In the genomic region with DNA sequence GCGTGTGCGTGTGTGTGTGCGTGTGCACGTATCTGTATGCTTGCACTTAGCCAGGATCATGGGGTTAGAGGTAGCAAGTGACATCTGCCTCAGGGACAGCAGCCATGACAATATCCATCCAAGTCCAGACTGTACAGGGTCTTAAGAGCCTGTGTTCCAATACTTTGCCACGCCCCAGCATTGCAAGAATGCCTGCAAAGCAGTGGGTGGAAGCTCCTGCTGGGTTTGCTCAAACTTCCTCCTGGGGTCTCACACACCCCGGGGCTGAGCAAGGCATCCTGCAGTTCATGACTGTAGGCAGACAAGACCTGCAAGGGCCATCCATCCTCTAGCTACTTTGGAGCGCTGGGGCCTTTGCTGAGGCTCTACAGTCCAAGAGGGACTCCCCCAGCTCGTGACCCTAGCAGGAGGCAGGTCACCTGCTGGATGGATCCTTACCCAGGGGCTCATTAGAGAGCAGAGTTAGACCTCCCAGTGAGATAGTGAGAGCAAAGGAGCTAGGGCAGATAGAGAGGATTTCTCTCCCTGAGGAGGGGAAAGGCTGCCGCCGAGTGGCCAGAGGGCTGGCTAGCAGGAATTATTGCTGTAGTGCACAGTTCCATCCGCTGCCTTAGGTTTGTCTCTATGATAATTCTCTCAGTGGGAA, we compare ENCODE assay signal across 8 mouse cellular contexts. TPM values are rescaled to one million over a fixed set of nuclear protein-coding genes. Genes with fewer than 3 reads are reported as not detected.
A peak's percentile ranks its signal among the peaks of the same experiment; 100 is the strongest.
DNase-seq lines count a peak whose midpoint lies in the region; ATAC-seq lines count a peak whose summit lies in the region.

No protein-coding gene starts in this region.

- 0 out of 2 replicates have a peak overlapping the region, but pooled peaks have one; percentile 48 for H3K27ac ChIP-seq in forebrain, embryonic 10.5 days
- H3K27ac ChIP-seq in forebrain, embryonic 16.5 days (ENCODE audit: low read length) = no peak overlapping the region
- no peak overlapping the region for H3K27ac ChIP-seq in lung, embryonic 15.5 days
- no peak overlapping the region for H3K27ac ChIP-seq in embryonic facial prominence, embryonic 12.5 days
- H3K27ac ChIP-seq in limb, embryonic 11.5 days (replicated peaks; ENCODE audit: low read depth, low read length) = no peak overlapping the region

- no peak overlapping the region for H3K9ac ChIP-seq in forebrain, embryonic 16.5 days (replicated peaks; ENCODE audit: low read depth, low read length)
- no peak overlapping the region for H3K9ac ChIP-seq in lung, embryonic 15.5 days
- no peak overlapping the region for H3K9ac ChIP-seq in embryonic facial prominence, embryonic 12.5 days
- no peak overlapping the region for H3K9ac ChIP-seq in limb, embryonic 11.5 days (ENCODE audit: low read length)

- H3K4me1 ChIP-seq in forebrain, embryonic 10.5 days = peaks cover 12% of the 10 kb centered on the region
- H3K4me1 ChIP-seq in forebrain, embryonic 16.5 days (replicated peaks; ENCODE audit: control insufficient read depth, insufficient read depth, low read length) = no peaks in the 10 kb centered on the region
- H3K4me1 ChIP-seq in lung, embryonic 15.5 days = no peaks in the 10 kb centered on the region
- no peaks in the 10 kb centered on the region; the same call in 1 of the 2 replicates for H3K4me1 ChIP-seq in embryonic facial prominence, embryonic 12.5 days
- H3K4me1 ChIP-seq in limb, embryonic 11.5 days (ENCODE audit: control insufficient read depth, insufficient read depth, low read length) = no peaks in the 10 kb centered on the region

- 54% methylated on average over 11 of the region's 11 CpGs for WGBS in forebrain, embryonic 10.5 days
- WGBS in forebrain, embryonic 16.5 days = 54% methylated on average over 11 of the region's 11 CpGs
- WGBS in lung, embryonic 15.5 days = 62% methylated on average over 11 of the region's 11 CpGs
- WGBS in embryonic facial prominence, embryonic 12.5 days = 55% methylated on average over 11 of the region's 11 CpGs
- 63% methylated on average over 11 of the region's 11 CpGs for WGBS in limb, embryonic 11.5 days

- H3K4me3 ChIP-seq in forebrain, embryonic 10.5 days = no peak overlapping the region
- H3K4me3 ChIP-seq in forebrain, embryonic 16.5 days (replicated peaks; ENCODE audit: low read length) = no peak overlapping the region
- no peak overlapping the region for H3K4me3 ChIP-seq in lung, embryonic 15.5 days
- H3K4me3 ChIP-seq in embryonic facial prominence, embryonic 12.5 days = no peak overlapping the region
- H3K4me3 ChIP-seq in limb, embryonic 11.5 days (ENCODE audit: low read depth, low read length) = no peak overlapping the region

- peak; percentile 23 for DNase-seq in forebrain, embryonic 10.5 days (ENCODE audit: extremely low spot score, low spot score)
- no peak for DNase-seq in lung, postnatal 25 days (ENCODE audit: low spot score)
- peak; percentile 28 for DNase-seq in limb, embryonic 11.5 days (ENCODE audit: low spot score)
- no peak for DNase-seq in spleen, postnatal 36 days (ENCODE audit: low spot score in 2 of 2)

- H3K9me3 ChIP-seq in forebrain, embryonic 10.5 days = no peaks in the 10 kb centered on the region
- H3K9me3 ChIP-seq in forebrain, embryonic 16.5 days (ENCODE audit: control insufficient read depth, low read length) = no peaks in the 10 kb centered on the region
- H3K9me3 ChIP-seq in lung, embryonic 15.5 days = no peaks in the 10 kb centered on the region
- H3K9me3 ChIP-seq in embryonic facial prominence, embryonic 12.5 days = no peaks in the 10 kb centered on the region
- no peaks in the 10 kb centered on the region for H3K9me3 ChIP-seq in limb, embryonic 11.5 days (ENCODE audit: control insufficient read depth, low read length)

- H3K4me2 ChIP-seq in forebrain, embryonic 16.5 days (ENCODE audit: low read length) = no peak overlapping the region
- H3K4me2 ChIP-seq in lung, embryonic 15.5 days = no peak overlapping the region
- H3K4me2 ChIP-seq in embryonic facial prominence, embryonic 12.5 days (replicated peaks) = no peak overlapping the region
- H3K4me2 ChIP-seq in limb, embryonic 11.5 days (ENCODE audit: low read depth, severe bottlenecking) = no peak overlapping the region

- H3K27me3 ChIP-seq in forebrain, embryonic 10.5 days (ENCODE audit: poor library complexity, severe bottlenecking) = no peaks in the 10 kb centered on the region
- no peaks in the 10 kb centered on the region for H3K27me3 ChIP-seq in forebrain, embryonic 16.5 days (replicated peaks; ENCODE audit: control insufficient read depth, insufficient read depth, low read length)
- H3K27me3 ChIP-seq in lung, embryonic 15.5 days = no peaks in the 10 kb centered on the region
- H3K27me3 ChIP-seq in embryonic facial prominence, embryonic 12.5 days = no peaks in the 10 kb centered on the region
- H3K27me3 ChIP-seq in limb, embryonic 11.5 days (ENCODE audit: control insufficient read depth, insufficient read depth, low read length) = no peaks in the 10 kb centered on the region

- ATAC-seq in forebrain, embryonic 16.5 days = no peak
- peak; percentile 56 for ATAC-seq in lung, embryonic 15.5 days (ENCODE audit: borderline replicate concordance, extremely low read depth, low FRiP score, low TSS enrichment)
- peak; percentile 68; the same call in 1 of the 2 replicates for ATAC-seq in embryonic facial prominence, embryonic 12.5 days (ENCODE audit: insufficient number of reproducible peaks, insufficient read depth, low FRiP score, low TSS enrichment)
- ATAC-seq in limb, embryonic 11.5 days (ENCODE audit: insufficient number of reproducible peaks, low FRiP score, low TSS enrichment, low read depth) = no peak
- ATAC-seq in megakaryocyte-erythroid progenitor cell, adult 5-6 weeks (replicated peaks; ENCODE audit: low FRiP score, low TSS enrichment, poor library complexity, severe bottlenecking) = no peak

- no peaks in the 10 kb centered on the region for H3K36me3 ChIP-seq in forebrain, embryonic 10.5 days (replicated peaks)
- H3K36me3 ChIP-seq in forebrain, embryonic 16.5 days (ENCODE audit: control insufficient read depth, insufficient read depth) = no peaks in the 10 kb centered on the region
- no peaks in the 10 kb centered on the region for H3K36me3 ChIP-seq in lung, embryonic 15.5 days
- no peaks in the 10 kb centered on the region for H3K36me3 ChIP-seq in embryonic facial prominence, embryonic 12.5 days
- H3K36me3 ChIP-seq in limb, embryonic 11.5 days (ENCODE audit: control insufficient read depth, insufficient read depth, low read length) = no peaks in the 10 kb centered on the region

RNA-seq across cellular contexts. Expression of gene Tmem273, which starts 15.4 kb away (rescaled TPM):
- 0.37 and 0.62 TPM in 2 replicates for polyA plus RNA-seq in forebrain, embryonic 10.5 days (2016; fragmentation: Nextera tagmentation; extraction: Ambion mirVana)
- 0.19 and 0.78 TPM in 2 replicates for polyA plus RNA-seq in forebrain, embryonic 16.5 days (2015; fragmentation: Nextera tagmentation; extraction: Ambion mirVana)
- polyA plus RNA-seq in lung, embryonic 15.5 days (2015; fragmentation: Nextera tagmentation; extraction: Ambion mirVana) = 0.77 and 0.98 TPM in 2 replicates
- 0.26 TPM in 1 of 2 replicates, not detected in the other for polyA plus RNA-seq in embryonic facial prominence, embryonic 12.5 days (2016; fragmentation: Nextera tagmentation; extraction: Ambion mirVana)
- 0.25 TPM in 1 of 2 replicates, not detected in the other for polyA plus RNA-seq in limb, embryonic 11.5 days (2014; fragmentation: Nextera tagmentation; extraction: Ambion mirVana)
- total RNA-seq in megakaryocyte-erythroid progenitor cell, adult 5-6 weeks (2014; fragmentation: Nextera tagmentation) = not detected in 2 replicates
- not detected in 2 replicates for total RNA-seq in megakaryocyte-erythroid progenitor cell, adult 5-6 weeks (2017)

RNA-seq across cellular contexts. Expression of gene Fam170b, which starts 32.6 kb away (rescaled TPM):
- not detected in 2 replicates for polyA plus RNA-seq in forebrain, embryonic 10.5 days (2016; fragmentation: Nextera tagmentation; extraction: Ambion mirVana)
- not detected in 2 replicates for polyA plus RNA-seq in forebrain, embryonic 16.5 days (2015; fragmentation: Nextera tagmentation; extraction: Ambion mirVana)
- polyA plus RNA-seq in lung, embryonic 15.5 days (2015; fragmentation: Nextera tagmentation; extraction: Ambion mirVana) = 0.11 and 0.13 TPM in 2 replicates
- polyA plus RNA-seq in embryonic facial prominence, embryonic 12.5 days (2016; fragmentation: Nextera tagmentation; extraction: Ambion mirVana) = not detected in 2 replicates
- polyA plus RNA-seq in limb, embryonic 11.5 days (2014; fragmentation: Nextera tagmentation; extraction: Ambion mirVana) = not detected in 2 replicates
- total RNA-seq in megakaryocyte-erythroid progenitor cell, adult 5-6 weeks (2014; fragmentation: Nextera tagmentation) = not detected in 2 replicates
- not detected in 2 replicates for total RNA-seq in megakaryocyte-erythroid progenitor cell, adult 5-6 weeks (2017)

RNA-seq across cellular contexts. Expression of gene Vstm4, which starts 55.4 kb away (rescaled TPM):
- 1.5 and 2.1 TPM in 2 replicates for polyA plus RNA-seq in forebrain, embryonic 10.5 days (2016; fragmentation: Nextera tagmentation; extraction: Ambion mirVana)
- 6.4 and 8.8 TPM in 2 replicates for polyA plus RNA-seq in forebrain, embryonic 16.5 days (2015; fragmentation: Nextera tagmentation; extraction: Ambion mirVana)
- 60.1 and 62.8 TPM in 2 replicates for polyA plus RNA-seq in lung, embryonic 15.5 days (2015; fragmentation: Nextera tagmentation; extraction: Ambion mirVana)
- polyA plus RNA-seq in embryonic facial prominence, embryonic 12.5 days (2016; fragmentation: Nextera tagmentation; extraction: Ambion mirVana) = 10.5 and 12.8 TPM in 2 replicates
- polyA plus RNA-seq in limb, embryonic 11.5 days (2014; fragmentation: Nextera tagmentation; extraction: Ambion mirVana) = 2.1 and 2.7 TPM in 2 replicates
- not detected in 2 replicates for total RNA-seq in megakaryocyte-erythroid progenitor cell, adult 5-6 weeks (2014; fragmentation: Nextera tagmentation)
- not detected in 2 replicates for total RNA-seq in megakaryocyte-erythroid progenitor cell, adult 5-6 weeks (2017)

Comparison
In these comparisons a context has a peak if more than half of its experiments do, and no peak if none do; other contexts are left out.
1. DNase-seq: peak in forebrain, embryonic 10.5 days (single experiment) and limb, embryonic 11.5 days (single experiment); none in lung, postnatal 25 days (single experiment) and spleen, postnatal 36 days (0 of 2).
2. ATAC-seq: peak in lung, embryonic 15.5 days (single experiment) and embryonic facial prominence, embryonic 12.5 days (single experiment); none in forebrain, embryonic 16.5 days (single experiment), limb, embryonic 11.5 days (single experiment) and megakaryocyte-erythroid progenitor cell, adult 5-6 weeks (single experiment).